Mouse (Mus musculus) kidney, postnatal 14 days (tissue): Measurements from ENCODE around the gene Rint1.

Experiments
- DNase-seq: peaks from one replicate; pipeline ENCODE4 v3.0.0; 2022; ENCODE audit warnings: mixed read lengths

Rint1 gene

GRCm38 (mm10) chr5:23865941-23866340 is 78.4 kb downstream of the Rint1 start:
- DNase-seq, result no peak
